20 mouse cellular contexts compared by ENCODE assay signal in genomic region chr2:131242929-131243328, GRCm38 (mm10).
"Had no signal": no experiment of that assay in that cellular context is flagged by ENCODE, and none has a peak within 500 bp of the region (broad histone marks: within the 10 kb centered on the region; RNA-seq: fewer than 3 reads in every experiment).

No protein-coding gene starts in this region.

- H3K27me3 ChIP-seq: limb, embryonic 13.5 days; midbrain, embryonic 13.5 days; neural tube, embryonic 13.5 days had no signal

- ATAC-seq: inflammation-experienced regulatory T-cells, adult 6 months; intestine, embryonic 16.5 days; midbrain, embryonic 13.5 days; midbrain, embryonic 16.5 days had no signal

- H3K4me1 ChIP-seq: limb, embryonic 10.5 days; limb, embryonic 13.5 days; midbrain, embryonic 10.5 days; midbrain, embryonic 13.5 days; neural tube, embryonic 13.5 days had no signal

- H3K9ac ChIP-seq: limb, embryonic 13.5 days; midbrain, embryonic 13.5 days; neural tube, embryonic 13.5 days had no signal

- H3K4me2 ChIP-seq: limb, embryonic 13.5 days; midbrain, embryonic 13.5 days; neural tube, embryonic 13.5 days had no signal

- H3K4me3 ChIP-seq: limb, embryonic 10.5 days; limb, embryonic 13.5 days; midbrain, embryonic 10.5 days; midbrain, embryonic 13.5 days; myocyte; neural tube, embryonic 13.5 days had no signal

- H3K27ac ChIP-seq: kidney, postnatal 0 days; limb, embryonic 10.5 days; limb, embryonic 13.5 days; macrophage; midbrain, embryonic 10.5 days; midbrain, embryonic 13.5 days; neural tube, embryonic 13.5 days had no signal

- DNase-seq: kidney, adult 18-20 months; kidney, adult 9 months; kidney, postnatal 25 days; lung, adult 2 months; retina, postnatal 1 day; right cerebral cortex, postnatal 25 days; spleen, adult 18-20 months; thymus, adult 18-20 months; thymus, postnatal 36 days had no signal

- H3K9me3 ChIP-seq: limb, embryonic 10.5 days; limb, embryonic 13.5 days; midbrain, embryonic 10.5 days; midbrain, embryonic 13.5 days; neural tube, embryonic 13.5 days had no signal
